Mouse (Mus musculus) heart, postnatal 0 days (tissue): ENCODE measurements at regions not wholly inside any gene's neighbourhood (a gene's known extent, or its start where the extent isn't known, plus 50 kb on each side); places are given as distances from the start of the nearest gene placed in this dataset.

Experiments
- ATAC-seq: fragments of 200-750 bp; cut with Nextera tagmentation; 2 replicates; pipeline ENCODE4 v1.8.0; 2017; ENCODE audit warnings: low read depth, moderate number of reproducible peaks, moderate library complexity; ENCODE audit not compliant: insufficient read depth
- DNase-seq: peaks from one replicate; pipeline ENCODE4 v3.0.0-alpha.2; 2016; ENCODE audit warnings: low spot score
- H3K27ac ChIP-seq: fragments of 300-500 bp; sonication (generic); 2 replicates; pipeline ENCODE4 v1.5.1; 2014; ENCODE audit warnings: low read depth, mild to moderate bottlenecking
- H3K27me3 ChIP-seq: fragments of 300-500 bp; sonication (generic); 2 replicates; pipeline ENCODE4 v1.6.1; 2014; ENCODE audit warnings: low read length, mixed read lengths; ENCODE audit not compliant: control insufficient read depth, insufficient read depth
- H3K36me3 ChIP-seq: fragments of 300-500 bp; sonication (generic); replicated peaks from 2 replicates; pipeline ENCODE4 v1.6.1; 2014; ENCODE audit warnings: low read length, mixed read lengths; ENCODE audit not compliant: control insufficient read depth, insufficient read depth
- H3K4me1 ChIP-seq: fragments of 300-500 bp; sonication (generic); 2 replicates; pipeline ENCODE4 v1.6.1; 2014; ENCODE audit warnings: antibody characterized with exemption; ENCODE audit not compliant: control insufficient read depth, insufficient read depth
- H3K4me2 ChIP-seq: fragments of 300-500 bp; sonication (generic); 2 replicates; pipeline ENCODE4 v1.6.1; 2014; ENCODE audit warnings: low read depth, mild to moderate bottlenecking, low read length, moderate library complexity
- H3K4me3 ChIP-seq: fragments of 300-500 bp; sonication (generic); 2 replicates; pipeline ENCODE4 v1.5.1; 2014; ENCODE audit warnings: low read depth, low read length
- H3K9ac ChIP-seq: fragments of 300-500 bp; sonication (generic); replicated peaks from 2 replicates; pipeline ENCODE4 v1.6.1; 2014; ENCODE audit warnings: low read depth, low read length, mixed read lengths
- H3K9me3 ChIP-seq: fragments of 300-500 bp; sonication (generic); replicated peaks from 2 replicates; pipeline ENCODE4 v1.6.1; 2016; ENCODE audit warnings: low read length; ENCODE audit not compliant: control insufficient read depth
- CTCF ChIP-seq: IDR thresholded peaks from 2 replicates; pipeline ENCODE4 v1.5.1; 2016; ENCODE audit warnings: antibody characterized with exemption, control low read depth, low read depth
- EP300 ChIP-seq: IDR thresholded peaks from 2 replicates; pipeline ENCODE4 v1.6.1; 2016; ENCODE audit warnings: antibody characterized with exemption, low read depth
- WGBS: fragments of 180-500 bp; shearing (Covaris S2); extraction: QIAGEN DNeasy Blood & Tissue Kit; methylation state at CpG from one replicate; pipeline ENCODE4 v1.1.7; 2014; 5-methylcytosine and 5-hydroxymethylcytosine counted together

DNA sequence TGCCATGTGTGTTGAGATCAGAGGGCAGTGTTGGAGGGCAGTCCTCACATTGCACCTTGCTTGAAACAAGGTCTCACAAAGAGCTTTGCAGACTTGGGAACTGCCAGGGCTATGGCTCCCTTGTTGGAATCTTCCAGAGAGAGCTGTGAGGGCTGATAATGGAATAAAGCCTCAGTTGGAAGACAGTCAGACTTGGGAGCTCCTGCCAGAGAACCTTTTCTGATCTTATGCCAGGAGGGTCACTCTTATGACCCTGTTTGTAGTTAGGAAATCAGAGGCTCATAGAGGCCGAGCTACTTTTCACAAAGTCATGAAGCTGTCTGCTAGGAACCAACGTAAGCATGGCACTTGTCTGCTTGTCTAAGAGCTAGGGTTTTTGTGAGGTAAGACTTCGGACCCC, 129.4 kb downstream of the Ddx1 start:
- TF ChIP-seq EP300 (no peak), CTCF (no peak)
- Histone ChIP-seq H3K9me3 (no peaks in the 10 kb centered on the region), H3K4me3 (no peak overlapping the region), H3K4me1 (peaks cover 14% of the 10 kb centered on the region; the same call in 1 of the 2 replicates), H3K27ac (no peak overlapping the region), H3K9ac (no peak overlapping the region), H3K4me2 (no peak overlapping the region), H3K27me3 (no peaks in the 10 kb centered on the region), H3K36me3 (no peaks in the 10 kb centered on the region)
- DNase-seq: no peak
- ATAC-seq: no peak
- 73% methylated on average over 3 of the region's 3 CpGs for WGBS

DNA sequence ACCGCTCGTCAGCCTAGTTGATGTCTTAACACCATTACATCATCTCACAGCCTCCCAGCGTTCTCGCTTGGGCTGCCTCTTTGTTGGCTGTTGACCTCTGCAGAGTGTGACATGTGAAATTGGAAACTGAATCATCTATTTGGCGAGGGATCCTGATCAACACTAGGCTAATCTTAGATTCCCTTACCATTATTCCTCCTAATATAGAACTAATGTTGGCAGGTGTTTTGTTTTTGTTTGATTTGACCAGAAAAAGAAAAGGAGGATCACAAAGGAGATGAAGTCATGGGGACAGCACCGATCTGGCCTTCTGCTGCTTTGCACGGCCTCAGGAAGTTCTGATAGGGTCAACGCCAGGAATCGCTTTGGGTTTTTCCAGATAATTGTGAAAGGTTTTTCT, 131.0 kb downstream of the Ddx1 start:
- peak; percentile 48 for DNase-seq
- peak; percentile 42 for ATAC-seq
- 28% methylated on average over 9 of the region's 9 CpGs for WGBS
- no peak overlapping the region for H3K9ac ChIP-seq
- no peak overlapping the region for H3K4me2 ChIP-seq
- H3K36me3 ChIP-seq: no peaks in the 10 kb centered on the region
- H3K9me3 ChIP-seq: no peaks in the 10 kb centered on the region
- no peaks in the 10 kb centered on the region for H3K27me3 ChIP-seq
- TF ChIP-seq CTCF (no peak), EP300 (no peak)
- peak overlapping the region; percentile 46; the same call in 1 of the 2 replicates for H3K27ac ChIP-seq
- peaks cover 14% of the 10 kb centered on the region; the same call in 1 of the 2 replicates for H3K4me1 ChIP-seq
- no peak overlapping the region for H3K4me3 ChIP-seq

DNA sequence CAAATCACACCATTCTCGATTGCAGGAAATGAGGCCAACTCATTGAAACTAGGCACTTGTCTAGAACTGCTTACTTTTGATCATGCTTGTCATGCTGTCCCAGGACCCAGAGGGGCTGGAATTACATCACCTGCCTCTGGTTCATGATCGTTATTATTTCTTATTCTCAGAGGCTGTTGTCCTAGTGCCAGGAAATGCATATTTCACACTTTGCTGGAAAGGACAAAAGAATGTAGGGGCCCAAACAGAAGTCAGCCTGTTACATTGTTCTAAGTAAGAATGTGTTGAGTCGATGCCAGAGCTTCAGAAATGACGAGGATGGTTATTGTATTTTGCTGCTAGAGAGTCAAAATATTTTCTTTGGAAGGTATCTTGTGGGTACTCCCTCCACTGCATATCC, 134.7 kb downstream of the Ddx1 start:
- TF ChIP-seq EP300 (no peak), CTCF (no peak)
- DNase-seq (peak; percentile 11), ATAC-seq (no peak)
- H3K4me1 ChIP-seq: peaks cover 2% of the 10 kb centered on the region; the same call in 1 of the 2 replicates
- no peak overlapping the region for H3K9ac ChIP-seq
- H3K36me3 ChIP-seq: no peaks in the 10 kb centered on the region
- no peaks in the 10 kb centered on the region for H3K27me3 ChIP-seq
- no peaks in the 10 kb centered on the region for H3K9me3 ChIP-seq
- H3K4me3 ChIP-seq: no peak overlapping the region
- WGBS: 29% methylated on average over 4 of the region's 4 CpGs
- no peak overlapping the region for H3K4me2 ChIP-seq
- no peak overlapping the region for H3K27ac ChIP-seq

DNA sequence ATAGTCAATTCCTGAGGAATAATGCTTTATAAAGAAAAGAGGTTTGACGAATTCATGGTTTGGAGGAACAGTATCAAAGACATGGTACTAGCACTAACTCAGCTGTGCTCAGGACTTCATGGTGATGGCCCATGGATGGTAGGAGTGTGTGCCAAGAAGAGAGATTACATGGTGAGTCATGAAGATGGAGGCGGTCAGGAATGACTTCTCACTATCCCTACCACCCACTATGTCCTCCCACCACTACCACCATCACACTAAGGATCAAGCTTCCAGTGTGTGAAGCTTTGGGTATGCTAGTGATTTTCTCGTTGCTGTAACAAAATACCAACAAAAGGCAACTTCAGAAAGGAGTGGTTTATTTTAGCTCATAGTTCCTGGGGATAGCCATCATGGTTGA, 142.1 kb downstream of the Ddx1 start:
- H3K4me3 ChIP-seq: no peak overlapping the region
- no peak for DNase-seq
- H3K27ac ChIP-seq: no peak overlapping the region
- H3K4me2 ChIP-seq: no peak overlapping the region
- no peak for TF ChIP-seq EP300
- TF ChIP-seq CTCF: no peak
- H3K36me3 ChIP-seq: no peaks in the 10 kb centered on the region
- H3K27me3 ChIP-seq: no peaks in the 10 kb centered on the region
- no peaks in the 10 kb centered on the region for H3K4me1 ChIP-seq
- no peak for ATAC-seq
- H3K9ac ChIP-seq: no peak overlapping the region
- H3K9me3 ChIP-seq: no peaks in the 10 kb centered on the region
- 76% methylated on average over 3 of the region's 3 CpGs for WGBS

DNA sequence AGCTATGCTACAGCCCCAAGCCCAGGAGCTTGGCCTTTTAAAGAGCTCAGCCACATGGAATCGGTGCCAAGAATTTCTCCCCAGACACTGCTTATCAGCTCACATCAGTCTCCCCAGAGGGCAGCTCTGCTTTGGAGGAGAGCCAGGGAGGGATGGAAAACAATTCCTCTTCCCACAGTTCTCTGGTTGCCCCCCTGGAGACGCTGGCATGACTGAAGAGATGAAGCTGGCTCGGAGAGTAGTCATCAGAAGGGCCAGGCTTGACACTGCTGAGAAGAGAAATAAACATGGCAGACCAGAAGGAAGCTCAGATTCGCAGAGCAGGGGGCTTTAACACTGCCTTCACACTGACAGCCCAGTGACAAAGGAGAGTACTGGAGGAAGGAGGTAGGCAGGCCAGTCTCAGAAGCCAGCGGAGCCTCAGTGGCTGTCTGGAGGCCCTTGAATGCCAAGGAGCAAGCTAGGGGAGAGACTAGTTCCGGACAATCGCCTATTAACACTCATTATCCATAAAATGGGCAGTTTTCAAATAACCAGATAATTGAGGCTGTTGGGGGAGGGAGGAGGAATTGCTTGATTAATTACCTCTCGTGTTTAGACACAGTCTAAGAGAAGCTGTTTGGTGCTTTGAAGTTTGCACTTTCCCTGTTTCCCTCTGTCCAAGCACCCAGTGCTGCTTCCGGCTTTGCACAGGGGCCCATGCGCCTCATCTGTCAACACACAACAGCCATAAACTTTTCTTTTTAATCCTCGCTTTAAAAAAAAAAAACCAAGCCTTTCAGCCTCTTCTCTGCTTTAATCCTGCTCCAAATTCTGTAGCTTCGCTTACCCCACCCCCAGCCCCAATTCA, 148.3 kb downstream of the Ddx1 start:
- Histone ChIP-seq H3K4me2 (no peak overlapping the region), H3K27me3 (no peaks in the 10 kb centered on the region), H3K27ac (no peak overlapping the region), H3K4me1 (peaks cover 5% of the 10 kb centered on the region; the same call in 1 of the 2 replicates), H3K36me3 (no peaks in the 10 kb centered on the region), H3K9me3 (no peaks in the 10 kb centered on the region), H3K4me3 (no peak overlapping the region), H3K9ac (no peak overlapping the region)
- TF ChIP-seq EP300 (no peak), CTCF (no peak)
- DNase-seq (no peak), ATAC-seq (no peak)
- 56% methylated on average over 12 of the region's 12 CpGs for WGBS
